Mouse (Mus musculus): ENCODE results near the gene Terb1.

DNA sequence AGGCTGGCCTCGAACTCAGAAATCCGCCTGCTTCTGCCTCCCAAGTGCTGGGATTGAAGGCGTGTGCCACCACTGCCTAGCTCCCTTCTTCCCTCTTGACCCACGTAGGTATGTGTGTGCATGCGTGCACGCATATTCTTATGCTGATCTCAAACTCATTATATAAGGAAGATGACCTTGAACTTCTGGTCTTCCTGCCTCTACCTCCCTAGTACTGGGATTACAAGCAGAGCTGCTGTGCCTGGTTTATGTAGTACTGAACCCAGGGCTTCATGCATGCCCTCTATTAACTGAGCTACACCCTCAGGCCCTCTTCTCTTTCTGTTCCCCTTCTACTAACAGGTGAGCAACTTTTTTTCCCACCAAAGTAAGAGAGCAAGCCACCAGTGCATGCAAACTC, 77.1 kb downstream of the Terb1 start:
- no peak for TF ChIP-seq CTCF (conservative IDR thresholded peaks at IDR 0.05; ENCODE audit: low read length)
- TF ChIP-seq POU5F1 (IDR thresholded peaks at IDR 0.05; ENCODE audit: borderline replicate concordance, low read length): no peak
